ENCODE assay signal across 25 mouse cellular contexts in the genomic region with DNA sequence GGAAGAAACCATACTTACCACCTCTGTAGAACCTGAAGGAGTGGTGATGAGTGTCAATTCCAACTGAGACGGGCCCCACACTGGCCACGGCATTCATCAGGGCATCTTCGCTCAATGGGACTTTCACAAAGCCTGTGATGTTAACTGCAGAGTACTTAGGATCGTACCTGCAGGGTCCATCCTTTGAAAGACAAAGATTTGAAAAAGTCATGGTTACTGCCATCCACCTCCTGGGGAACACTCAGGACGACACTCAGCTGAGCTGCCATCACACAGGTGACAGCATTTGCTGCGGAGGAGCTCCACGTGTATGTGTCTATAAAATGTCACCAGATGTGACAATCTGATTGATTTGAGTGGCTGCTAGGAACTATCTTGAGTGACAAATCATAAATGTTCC. TPM values are rescaled to one million over a fixed set of nuclear protein-coding genes. Genes with fewer than 3 reads are reported as not detected.
DNase-seq lines count a peak whose midpoint lies in the region.
"Had no signal": no experiment of that assay in that cellular context is flagged by ENCODE, and none has a peak within 500 bp of the region (broad histone marks: within the 10 kb centered on the region; RNA-seq: fewer than 3 reads in every experiment).

No protein-coding gene starts in this region.

- no peaks in the 10 kb centered on the region for H3K36me3 ChIP-seq in heart, embryonic 10.5 days
- H3K36me3 ChIP-seq: G1E had no signal

- 84% methylated on average over 7 of the region's 7 CpGs for WGBS in heart, embryonic 10.5 days

- intact Hi-C loops in heart, postnatal 25 days (cut with DNase I), result no loop called here

- H3K27ac ChIP-seq in heart, embryonic 10.5 days, result no peak overlapping the region

- peak; percentile 51 for DNase-seq in heart, adult 11 months
- no peak for DNase-seq in heart, adult 9 months (ENCODE audit: low spot score in 2 of 2)
- DNase-seq in heart, embryonic 10.5 days (ENCODE audit: low spot score), result peak; percentile 67
- no peak for DNase-seq in heart, postnatal 25 days (ENCODE audit: low spot score)
- DNase-seq: adrenal gland, adult 2 months; adrenal gland, adult 8-10 months; adrenal gland, postnatal 10 days; adrenal gland, postnatal 14 days; adrenal gland, postnatal 25 days; adrenal gland, postnatal 36 days; B cell, adult 2 months; cerebellum, adult 11 months; cerebellum, adult 11-12 months; cerebellum, adult 18-20 months had no signal

- H3K27me3 ChIP-seq in heart, embryonic 10.5 days (ENCODE audit: insufficient read depth, poor library complexity, severe bottlenecking), result no peaks in the 10 kb centered on the region
- H3K27me3 ChIP-seq: CH12.LX, Patski had no signal

- no peak overlapping the region for H3K4me3 ChIP-seq in heart, embryonic 10.5 days

- no peaks in the 10 kb centered on the region for H3K9me3 ChIP-seq in heart, embryonic 10.5 days

- no peaks in the 10 kb centered on the region for H3K4me1 ChIP-seq in heart, embryonic 10.5 days

RNA-seq across cellular contexts. Expression of a gene that starts 2.9 kb away (rescaled TPM):
- polyA plus RNA-seq in heart, embryonic 10.5 days (2016; fragmentation: Nextera tagmentation; extraction: Ambion mirVana), result not detected in 2 replicates
- not detected for total RNA-seq in heart, postnatal 25 days (2021)
- total RNA-seq: adrenal gland, adult 18-20 months; adrenal gland, adult 2 months; adrenal gland, adult 8-10 months; adrenal gland, postnatal 10 days; adrenal gland, postnatal 14 days; adrenal gland, postnatal 25 days; adrenal gland, postnatal 36 days; adrenal gland, postnatal 4 days; CH12.LX; ES-E14; G1E; MEL had no signal
- polyA plus RNA-seq: activated CD4-positive, CD25-positive, alpha-beta regulatory T cell, adult 4 months; adrenal gland, adult 2 months; brain, embryonic 14.5 days; C2C12; CD4-positive, CD25-positive, alpha-beta regulatory T cell, adult 4 months; G1E; Patski had no signal

RNA-seq across cellular contexts. Expression of a gene that starts 19.3 kb away (rescaled TPM):
- not detected in 2 replicates for polyA plus RNA-seq in heart, embryonic 10.5 days (2016; fragmentation: Nextera tagmentation; extraction: Ambion mirVana)
- total RNA-seq in heart, postnatal 25 days (2021), result not detected
- total RNA-seq: adrenal gland, adult 18-20 months; adrenal gland, adult 2 months; adrenal gland, adult 8-10 months; adrenal gland, postnatal 10 days; adrenal gland, postnatal 14 days; adrenal gland, postnatal 25 days; adrenal gland, postnatal 36 days; adrenal gland, postnatal 4 days; CH12.LX; ES-E14; G1E; MEL had no signal
- polyA plus RNA-seq: activated CD4-positive, CD25-positive, alpha-beta regulatory T cell, adult 4 months; adrenal gland, adult 2 months; brain, embryonic 14.5 days; C2C12; CD4-positive, CD25-positive, alpha-beta regulatory T cell, adult 4 months; G1E; Patski had no signal

Comparison
In these comparisons a context has a peak if more than half of its experiments do, and no peak if none do; other contexts are left out.
1. DNase-seq: peak in heart, adult 11 months (single experiment) and heart, embryonic 10.5 days (single experiment); none in heart, adult 9 months (0 of 2) and heart, postnatal 25 days (single experiment).